Mouse (Mus musculus): ENCODE measurements around the gene Vmn1r85.
A peak's percentile ranks its signal among the peaks of the same experiment; 100 is the strongest.
"Not testable (repeated sequence)": the region's sequence is repeated elsewhere in the genome, so short reads cannot be mapped to it uniquely, and the experiment has no call there.

The Vmn1r85 gene

DNA sequence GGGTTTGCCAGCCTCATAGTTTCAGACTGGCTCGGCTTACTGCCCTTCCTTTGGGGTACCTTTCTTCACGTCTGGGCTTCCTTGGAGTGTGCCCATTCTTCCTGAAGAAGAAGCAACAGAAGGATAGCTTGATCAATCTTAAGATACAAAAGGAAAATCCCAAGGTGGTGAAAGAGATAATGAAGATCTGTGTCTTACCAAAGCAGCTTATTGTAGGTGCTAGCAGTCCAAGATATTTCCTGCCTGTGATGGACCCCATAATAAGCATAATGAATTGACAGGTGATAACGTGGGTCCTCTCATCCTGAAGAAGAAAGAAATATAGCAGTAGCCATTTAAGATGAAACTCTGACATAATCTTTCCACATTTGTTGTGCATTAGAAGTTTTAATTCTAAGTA lies at the start of gene Vmn1r85:
TSS of gene Vmn1r85 (minus strand) at position 101 of the 400 bp plus-strand sequence.
- ATAC-seq (ENCODE audit: low TSS enrichment), result no peak

DNA sequence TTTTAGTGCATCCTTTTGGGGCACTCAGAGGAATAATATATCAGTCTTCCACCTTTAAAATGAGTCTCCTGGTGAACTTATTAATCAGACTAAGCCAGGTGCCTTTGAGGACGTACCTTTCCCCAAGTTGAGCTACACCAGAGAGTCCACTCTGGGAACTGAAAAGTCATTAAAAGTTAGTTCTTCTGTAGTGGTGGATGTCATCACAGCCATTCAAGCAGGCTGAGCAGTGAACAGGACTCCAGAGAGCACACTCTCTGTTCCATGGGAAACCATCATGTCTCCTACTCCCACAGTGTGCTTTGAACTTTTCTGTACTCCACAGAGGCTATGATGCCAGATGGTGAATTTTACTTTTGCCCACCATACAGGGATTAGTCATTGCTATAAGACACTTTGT lies 45.1 kb upstream of the Vmn1r85 start, which contains the start of gene Vmn1r87:
TSS of gene Vmn1r87 (minus strand) at position 101 of the 400 bp plus-strand sequence.
- ATAC-seq (ENCODE audit: low TSS enrichment), result no peak

DNA sequence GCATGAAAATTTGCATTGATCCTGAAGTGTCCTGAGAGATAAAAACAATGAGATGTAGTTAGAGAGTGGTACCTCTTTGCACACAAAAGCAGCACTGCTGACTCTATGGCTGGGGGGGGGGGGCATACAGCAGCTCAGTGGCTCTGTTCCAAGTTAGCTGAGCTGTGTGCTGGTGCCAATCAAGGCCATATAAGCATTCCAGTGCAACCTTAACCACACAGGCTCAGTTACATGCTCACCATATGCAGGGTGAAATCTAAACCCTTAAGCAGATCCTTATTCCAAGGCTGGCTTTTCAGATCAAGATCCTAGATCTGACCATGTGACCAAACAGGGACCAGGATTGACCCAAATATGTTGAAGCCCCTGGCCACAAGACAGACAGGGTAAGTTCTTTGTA lies 42.4 kb upstream of the Vmn1r85 start:
- no peak for ATAC-seq (ENCODE audit: low TSS enrichment)

DNA sequence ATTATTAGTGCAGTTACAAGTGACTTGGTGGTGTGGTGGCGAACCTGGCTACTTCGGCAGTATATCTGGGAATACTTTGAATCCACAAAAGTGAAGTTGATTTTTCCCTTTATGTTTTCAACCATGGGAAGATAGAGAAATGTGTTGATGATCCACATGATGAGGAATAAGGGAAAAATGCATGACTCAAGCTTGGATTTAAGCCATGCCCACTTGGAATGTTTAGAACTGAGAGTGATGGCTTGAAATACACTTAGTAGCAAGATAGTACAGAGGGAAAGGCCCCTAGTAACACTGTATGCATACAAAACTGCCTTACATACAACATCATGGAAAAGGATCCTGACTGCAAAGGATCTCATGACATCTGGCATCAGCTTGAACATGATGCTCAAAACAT lies 36.9 kb upstream of the Vmn1r85 start:
- ATAC-seq (ENCODE audit: low TSS enrichment), result no peak

DNA sequence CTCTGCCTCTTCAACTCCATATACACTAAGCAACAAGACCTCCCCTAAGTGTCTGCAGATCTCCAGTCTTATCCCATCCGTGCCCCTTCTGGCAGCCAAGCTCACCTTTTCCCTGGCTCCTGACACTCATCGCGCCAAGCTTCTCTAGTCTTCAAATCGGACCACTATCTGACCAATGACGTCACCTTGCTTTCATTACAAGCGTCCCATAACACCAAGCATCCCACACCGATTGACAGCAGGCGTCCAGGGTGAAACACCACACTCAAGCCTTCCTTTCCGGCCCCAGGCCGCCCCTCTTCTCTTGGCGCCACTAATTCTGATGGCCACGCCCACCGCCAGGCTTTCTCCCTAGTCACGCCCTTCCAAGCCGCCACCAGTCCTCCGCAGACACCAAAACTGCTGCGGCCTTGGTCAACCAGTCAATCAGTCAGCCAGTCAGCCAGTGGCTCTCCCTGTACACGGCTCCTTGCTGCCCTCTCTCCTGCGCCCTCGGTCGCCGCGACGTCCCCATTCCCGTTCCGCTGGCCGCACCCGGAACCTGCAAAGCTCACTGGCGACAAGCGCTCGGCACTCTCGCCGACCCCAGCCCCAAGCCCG lies 28.7 kb upstream of the Vmn1r85 start:
- peak; percentile 20; the same call in 1 of the 2 replicates for ATAC-seq (ENCODE audit: low TSS enrichment)

DNA sequence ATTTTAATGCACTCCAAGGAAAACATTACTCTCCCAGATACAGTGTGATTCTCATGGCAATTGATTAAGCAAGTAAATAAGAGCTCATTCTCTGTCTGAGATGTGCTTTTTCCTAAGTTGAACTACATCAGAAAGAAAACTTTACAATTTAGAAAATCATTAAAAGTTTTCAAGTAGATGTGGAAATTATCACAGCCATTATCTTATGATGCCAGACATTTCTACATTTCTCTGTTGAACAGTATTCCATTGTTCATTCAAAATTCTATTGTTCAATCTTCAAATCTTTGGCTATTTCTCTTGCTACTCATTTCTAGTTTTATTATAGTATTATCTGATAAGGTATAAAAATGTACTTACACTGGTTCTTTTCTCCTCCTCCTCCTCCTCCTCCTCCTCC lies 24.8 kb upstream of the Vmn1r85 start, which contains the start of gene Vmn1r86:
TSS of gene Vmn1r86 (minus strand) at position 101 of the 400 bp plus-strand sequence.
- no peak for ATAC-seq (ENCODE audit: low TSS enrichment)

DNA sequence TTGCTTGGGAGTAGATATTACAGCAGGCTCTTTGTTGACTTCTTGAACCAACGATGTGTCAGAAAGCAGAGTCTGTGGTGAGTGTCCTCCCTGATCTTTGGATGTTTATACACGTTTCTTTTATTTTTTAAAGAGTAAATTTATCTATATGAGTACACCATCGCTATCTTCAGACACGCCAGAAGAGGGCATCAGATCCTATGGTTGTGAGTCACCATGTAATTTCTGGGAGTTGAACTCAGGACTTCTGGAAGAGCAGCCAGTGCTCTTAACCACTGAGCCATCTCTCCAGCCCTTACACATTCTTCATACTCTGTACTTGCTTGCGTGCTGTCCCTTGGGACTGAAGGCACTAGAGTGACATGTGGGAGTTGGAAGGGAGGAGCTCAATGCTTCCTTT lies 22.7 kb downstream of the Vmn1r85 start:
- no peak for ATAC-seq (ENCODE audit: low TSS enrichment)

DNA sequence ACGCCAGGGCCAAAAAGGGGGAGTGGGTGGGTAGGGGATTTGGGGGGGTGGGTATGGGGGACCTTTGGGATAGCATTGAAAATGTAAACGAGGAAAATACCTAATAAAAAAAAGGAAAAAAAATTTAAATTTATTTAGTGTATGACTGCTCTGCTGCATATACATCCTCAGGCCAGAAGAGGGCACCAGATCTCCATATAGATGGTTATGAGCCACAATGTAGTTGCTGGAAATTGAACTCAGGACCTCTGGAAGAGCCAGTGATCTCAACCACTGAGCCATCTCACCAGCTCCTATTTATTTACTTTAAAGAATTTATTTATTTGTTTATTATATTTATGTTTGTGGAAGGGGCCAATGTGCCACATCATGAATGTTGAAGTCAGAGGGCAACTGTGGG lies 31.6 kb downstream of the Vmn1r85 start:
- ATAC-seq (ENCODE audit: low TSS enrichment), result not testable (repeated sequence)

DNA sequence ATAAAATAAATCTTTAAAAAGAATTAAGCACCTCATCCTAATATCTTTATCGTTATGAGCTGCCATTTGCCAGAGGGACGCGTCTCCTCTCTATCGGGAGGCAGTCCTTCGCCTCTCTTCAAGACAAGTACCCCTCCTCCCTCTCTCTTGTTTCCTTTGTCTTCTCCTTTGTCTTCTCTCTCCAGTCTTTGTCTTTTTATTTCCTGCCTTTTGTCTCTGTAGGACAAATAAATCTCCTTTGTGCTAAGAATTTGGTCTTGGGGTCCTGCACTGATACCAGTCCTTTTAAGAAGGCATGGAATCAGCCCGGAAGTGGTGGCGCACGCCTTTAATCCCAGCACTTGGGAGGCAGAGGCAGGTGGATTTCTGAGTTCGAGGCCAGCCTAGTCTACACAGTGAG lies 35.4 kb downstream of the Vmn1r85 start:
- ATAC-seq (ENCODE audit: low TSS enrichment), result no peak

DNA sequence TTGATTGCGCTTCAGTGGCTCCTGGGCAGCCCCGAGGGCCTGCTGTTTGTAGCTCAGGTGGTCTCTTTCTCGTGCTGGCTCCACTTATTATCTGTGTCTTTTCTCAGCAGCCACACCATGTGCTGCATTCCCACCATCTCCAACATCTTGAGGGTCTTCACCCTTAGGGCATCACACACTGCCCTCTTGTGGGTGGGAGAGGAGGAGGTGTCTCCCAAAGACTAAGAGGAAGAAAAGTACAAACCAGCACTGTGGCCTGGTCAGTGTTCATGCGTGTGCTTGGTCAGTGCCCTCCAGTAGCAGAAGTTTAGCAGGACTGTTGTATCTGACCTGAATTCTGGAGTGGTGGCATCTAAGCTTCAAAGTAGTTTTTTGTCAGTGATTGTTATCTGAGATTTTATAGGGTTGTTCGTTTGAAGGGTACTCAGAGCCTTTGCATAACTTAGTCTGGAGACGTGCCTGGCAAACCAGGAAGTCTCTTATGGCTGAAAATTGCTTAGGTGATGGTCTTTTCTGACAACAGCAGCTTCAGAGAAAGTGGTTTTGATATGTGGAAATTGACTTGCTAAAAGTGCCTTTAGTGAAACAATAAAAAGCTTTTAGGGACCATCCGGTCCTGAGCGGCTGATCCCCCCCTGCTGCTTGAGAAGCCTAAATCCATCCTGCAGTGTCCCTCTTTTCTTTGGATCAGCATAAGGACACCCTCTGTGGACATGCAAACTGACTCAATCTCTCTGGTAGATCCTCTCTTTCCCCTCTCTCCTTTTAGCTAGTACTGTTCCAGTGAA lies 37.9 kb downstream of the Vmn1r85 start:
- ATAC-seq (ENCODE audit: low TSS enrichment), result no peak

DNA sequence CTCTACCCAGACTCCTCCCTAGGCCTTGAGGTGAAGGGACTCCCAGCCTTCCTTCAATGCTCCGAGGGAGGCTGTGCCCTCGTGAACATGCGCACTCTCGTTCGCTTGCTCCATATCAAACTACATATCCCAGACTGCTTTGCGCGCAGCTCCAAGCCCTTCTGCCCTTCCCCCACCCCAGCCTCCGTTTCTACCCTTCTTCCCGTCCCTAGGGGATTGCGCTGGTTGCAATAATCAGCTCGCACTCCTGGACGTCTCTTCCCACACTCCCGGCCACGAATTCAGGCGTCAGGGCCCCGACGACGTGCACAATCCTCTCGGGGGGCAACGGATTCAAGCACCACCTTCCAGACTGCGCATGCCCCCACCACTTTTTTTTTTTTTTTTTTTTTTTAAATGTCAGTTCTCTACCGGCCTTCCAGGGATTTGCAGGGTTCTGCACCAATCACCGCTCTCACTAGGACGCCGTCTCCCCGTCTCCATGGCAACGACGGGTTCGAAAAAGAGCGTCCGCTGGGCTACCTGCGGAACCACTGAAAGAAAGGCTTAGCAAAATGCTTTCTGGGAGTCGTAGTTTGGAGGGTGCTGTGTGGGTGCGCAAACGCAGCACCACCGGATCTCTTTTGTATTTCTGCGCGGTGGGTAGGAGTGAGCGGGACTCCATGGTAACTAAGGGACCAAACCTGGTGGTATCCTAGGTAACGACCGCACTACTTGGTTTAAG lies 40.5 kb downstream of the Vmn1r85 start, which contains the start of gene Mzf1:
TSS of gene Mzf1 (minus strand) at position 478 of the 724 bp plus-strand sequence.
- ATAC-seq (ENCODE audit: low TSS enrichment), result peak; percentile 97

DNA sequence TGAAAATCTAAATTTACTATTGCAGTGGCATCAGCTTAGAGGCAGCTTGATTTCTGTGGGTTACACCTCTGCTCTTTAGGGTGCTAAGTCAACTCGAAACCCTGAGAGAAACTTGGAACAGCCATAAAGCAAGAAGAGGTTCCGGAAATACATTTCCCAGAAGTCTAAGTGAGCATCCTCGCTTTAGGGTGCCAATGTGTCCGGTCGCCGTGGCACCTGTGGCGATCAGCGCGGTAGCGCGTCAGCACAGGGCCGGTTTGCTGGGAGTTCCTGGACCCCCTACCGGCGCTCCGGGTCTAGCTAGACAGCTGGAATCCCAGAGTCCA lies 41.0 kb downstream of the Vmn1r85 start:
- peak; percentile 64 for ATAC-seq (ENCODE audit: low TSS enrichment)

DNA sequence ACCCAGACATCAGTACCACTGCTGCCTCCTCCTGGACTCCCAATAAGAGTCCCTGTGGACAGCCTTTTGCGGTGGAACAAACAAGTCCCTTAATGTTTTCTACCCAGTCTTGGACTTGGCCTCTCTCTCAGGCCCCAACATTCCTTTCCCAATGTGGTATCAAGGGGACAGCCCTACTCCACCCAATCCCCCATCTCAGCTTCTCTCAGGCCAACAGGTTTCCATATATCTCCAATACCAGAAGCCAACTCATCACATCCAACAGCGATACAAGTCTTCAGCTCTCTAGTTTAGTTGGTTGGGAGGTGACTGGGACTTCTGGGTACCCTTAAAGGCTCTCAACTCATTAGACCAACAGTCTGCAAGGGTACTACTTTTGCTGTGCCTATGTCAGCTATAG lies 41.5 kb downstream of the Vmn1r85 start:
- ATAC-seq (ENCODE audit: low TSS enrichment), result no peak

DNA sequence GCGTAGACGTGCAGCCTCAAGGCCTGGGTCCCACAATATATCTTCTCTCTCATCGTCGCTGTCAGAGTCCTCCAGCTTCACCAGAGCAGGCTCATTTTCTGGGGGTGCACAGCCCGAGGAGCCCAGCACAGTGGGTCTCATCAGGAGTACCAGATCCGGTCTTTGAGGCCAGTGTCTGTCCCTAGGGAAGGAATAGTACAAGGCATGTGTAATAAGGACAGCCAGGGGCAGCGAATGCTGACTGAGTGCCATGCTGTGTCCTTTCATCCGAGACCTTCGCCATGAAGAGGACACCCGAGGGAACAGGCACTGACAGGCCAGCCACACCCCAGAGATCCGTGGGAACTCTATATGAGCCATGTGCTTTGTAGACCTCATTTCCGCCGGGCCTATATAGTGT lies 42.0 kb downstream of the Vmn1r85 start:
- ATAC-seq (ENCODE audit: low TSS enrichment), result no peak

DNA sequence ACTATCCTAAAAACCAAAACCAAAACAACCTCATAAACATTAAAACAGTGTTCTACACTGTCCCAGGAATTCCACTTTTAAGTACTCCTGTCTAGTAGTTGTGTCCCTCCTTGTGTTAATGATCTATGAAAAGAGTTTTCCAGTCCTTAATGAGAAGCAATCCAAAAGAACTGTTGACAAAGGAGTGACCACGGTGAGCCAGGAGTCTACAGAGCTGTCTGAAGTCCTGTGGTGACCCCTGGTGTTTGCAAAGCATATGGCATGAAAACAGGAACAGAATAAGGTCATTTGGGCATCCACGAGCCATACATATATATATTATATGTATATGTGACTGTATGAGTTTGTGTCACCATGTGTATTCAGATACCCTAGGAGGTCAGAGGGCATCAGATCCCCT lies 48.9 kb downstream of the Vmn1r85 start:
- no peak for ATAC-seq (ENCODE audit: low TSS enrichment)

DNA sequence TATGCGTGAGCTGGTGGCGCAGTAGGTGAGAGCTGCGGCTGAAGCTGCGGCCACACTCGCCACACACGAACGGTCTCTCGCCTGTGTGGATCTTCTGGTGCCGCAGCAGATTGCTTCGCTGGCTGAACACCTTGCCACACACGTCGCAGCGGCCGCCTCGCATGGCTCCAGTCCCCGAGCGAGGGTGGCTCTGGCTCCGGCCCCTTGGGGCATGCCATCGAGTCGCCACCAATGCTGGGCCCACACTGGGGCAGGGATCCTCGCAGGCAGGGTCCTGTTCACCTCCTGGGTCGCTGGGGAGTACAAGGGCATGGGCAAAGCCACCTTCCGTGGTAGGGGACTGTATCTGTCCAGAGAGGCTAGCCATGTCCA lies 50.7 kb downstream of the Vmn1r85 start:
- no peak for ATAC-seq (ENCODE audit: low TSS enrichment)

DNA sequence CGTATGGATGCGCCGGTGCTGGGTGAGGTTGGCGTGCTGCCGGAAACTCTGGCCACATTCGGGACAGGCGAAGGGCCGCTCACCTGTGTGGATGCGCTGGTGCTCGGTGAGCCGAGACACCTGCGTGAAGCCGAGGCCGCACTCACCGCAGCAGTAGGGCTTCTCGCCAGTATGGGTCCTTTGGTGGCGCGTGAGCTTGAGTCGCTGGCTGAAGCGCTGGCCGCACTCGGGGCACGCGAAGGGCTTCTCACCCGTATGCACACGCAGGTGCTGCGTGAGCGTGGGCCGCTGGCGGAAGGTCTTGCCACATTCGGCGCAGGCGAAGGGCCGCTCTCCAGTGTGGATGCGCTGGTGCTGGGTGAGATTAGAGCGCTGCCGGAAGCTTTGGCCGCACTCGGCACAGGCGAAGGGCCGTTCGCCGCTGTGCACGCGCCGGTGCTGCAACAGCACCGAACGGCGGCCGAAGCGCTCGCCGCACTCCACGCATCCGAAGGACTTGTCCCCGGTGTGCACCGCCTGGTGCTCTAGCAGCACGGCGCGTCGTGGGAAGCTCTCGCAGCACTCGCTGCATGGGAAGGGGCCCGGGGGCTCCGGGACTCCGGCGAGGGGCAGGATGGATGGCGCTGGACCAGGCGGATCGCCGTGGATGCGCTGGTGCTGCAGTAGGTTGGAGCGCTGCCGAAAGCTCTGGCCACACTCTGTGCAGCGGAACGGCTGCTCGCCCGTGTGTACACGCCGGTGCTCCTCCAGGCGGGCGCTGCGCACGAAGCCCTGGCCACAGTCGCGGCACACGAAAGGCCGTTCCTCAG lies 51.3 kb downstream of the Vmn1r85 start:
- ATAC-seq (ENCODE audit: low TSS enrichment), result peak; percentile 71

DNA sequence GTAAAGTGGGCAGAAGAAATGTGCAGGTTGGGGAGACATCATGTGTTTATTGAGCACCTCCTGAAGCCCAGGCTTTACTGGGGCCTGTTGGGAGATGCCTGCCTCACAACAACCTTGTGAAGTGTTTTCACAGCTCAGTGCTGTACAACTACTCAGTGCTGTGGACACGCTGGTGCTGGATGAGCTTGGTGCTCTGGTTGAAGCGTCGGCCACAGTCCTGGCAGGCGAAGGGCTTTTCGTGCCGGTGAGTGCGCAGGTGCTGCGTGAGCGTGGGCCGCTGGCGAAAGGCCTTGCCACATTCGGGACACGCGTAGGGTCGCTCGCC lies 51.9 kb downstream of the Vmn1r85 start:
- no peak for ATAC-seq (ENCODE audit: low TSS enrichment)

DNA sequence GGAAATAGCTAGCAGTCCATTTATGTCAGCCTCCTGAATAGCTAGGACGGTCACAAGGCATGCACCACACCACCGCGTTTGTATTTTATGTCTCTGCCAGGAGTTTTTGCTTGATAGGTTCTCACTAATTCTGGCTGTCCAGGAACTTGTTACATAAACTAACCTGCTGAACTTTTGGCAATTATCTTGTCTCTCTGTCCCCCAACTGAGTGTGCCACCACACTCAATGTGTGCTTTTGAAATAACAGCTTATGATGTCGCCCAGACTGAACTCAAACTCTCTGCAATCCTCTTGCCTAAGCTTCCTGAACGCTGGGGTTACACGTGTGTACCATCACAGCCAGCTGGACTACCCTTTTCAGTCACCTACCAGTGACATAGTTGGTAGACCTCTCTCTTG lies 52.5 kb downstream of the Vmn1r85 start:
- no peak for ATAC-seq (ENCODE audit: low TSS enrichment)

DNA sequence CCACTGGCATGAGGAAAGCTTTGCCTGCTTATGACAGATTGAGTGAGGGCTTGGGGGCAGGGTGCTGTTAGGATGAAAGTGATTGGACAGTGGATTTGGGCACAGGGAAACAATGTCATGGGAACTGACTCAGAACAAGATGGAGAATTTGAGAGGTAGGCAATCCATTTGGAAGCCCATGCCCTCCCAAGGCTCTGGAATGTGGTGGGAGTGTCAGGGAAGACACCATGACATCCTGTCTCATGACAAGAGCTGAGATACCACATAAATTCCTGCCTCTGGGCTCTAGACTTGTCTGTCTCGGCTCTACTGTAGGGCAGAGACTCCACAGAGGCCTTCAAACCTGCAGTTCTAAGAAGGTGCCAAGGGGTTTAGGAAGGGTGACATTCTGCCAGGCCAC lies 53.7 kb downstream of the Vmn1r85 start:
- no peak for ATAC-seq (ENCODE audit: low TSS enrichment)

DNA sequence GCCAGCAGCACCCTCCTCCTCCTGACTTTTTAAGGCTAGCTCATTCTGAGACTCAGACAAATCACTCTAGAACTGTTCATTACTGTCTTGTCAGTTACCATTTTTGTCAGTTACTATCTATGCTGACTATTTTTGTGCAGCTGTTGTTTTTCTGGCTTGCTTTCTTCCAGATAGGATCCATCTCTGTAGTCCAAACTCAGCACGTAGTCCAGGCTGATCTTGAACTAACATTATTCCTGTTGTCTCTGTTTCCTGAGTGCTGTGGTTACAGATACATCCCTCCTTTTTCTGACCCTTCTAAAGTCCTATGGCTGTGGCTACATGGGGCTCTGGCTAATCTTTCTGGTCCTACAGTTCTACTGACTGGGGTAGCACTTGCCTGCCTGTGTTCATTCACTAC lies 55.8 kb downstream of the Vmn1r85 start:
- ATAC-seq (ENCODE audit: low TSS enrichment), result no peak

DNA sequence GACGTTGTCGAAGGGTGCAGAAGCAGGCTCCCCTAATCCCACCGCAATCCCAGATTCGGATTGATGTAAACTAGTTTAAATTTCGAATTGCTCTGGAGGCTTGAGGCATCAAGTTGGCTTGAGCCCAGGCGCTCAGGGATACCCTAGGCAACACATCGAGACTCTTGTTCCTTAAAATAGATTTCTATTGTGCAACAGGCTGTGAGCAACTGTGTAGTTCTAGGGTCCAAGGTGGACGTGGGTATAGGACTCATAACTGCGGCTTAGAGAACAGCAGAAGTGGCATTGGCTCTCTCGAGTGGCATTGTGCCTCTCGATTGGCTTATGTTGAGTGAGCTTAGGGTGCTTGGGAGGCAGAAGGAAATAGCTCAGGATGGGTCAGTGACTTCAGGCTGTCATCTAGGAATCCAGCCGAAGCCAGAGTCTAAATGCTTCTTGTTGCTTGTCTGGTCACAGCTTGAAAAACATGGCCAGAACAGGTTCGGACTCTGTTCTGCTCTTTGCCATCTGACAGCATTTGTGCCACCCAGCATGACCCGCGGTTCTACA lies 56.3 kb downstream of the Vmn1r85 start:
- no peak for ATAC-seq (ENCODE audit: low TSS enrichment)

All from frontal cortex, adult (tissue).